Mouse (Mus musculus) ES-Bruce4 (cell line): Measurements from ENCODE around the gene Chst1.

Source experiments
- CTCF ChIP-seq: IDR thresholded peaks from one replicate; pipeline ENCODE4 v1.8.1; 2011; ENCODE audit warnings: low read depth, low read length
- EP300 ChIP-seq: IDR thresholded peaks from 2 replicates; pipeline ENCODE4 v1.6.1; 2011; ENCODE audit warnings: low read depth, low read length; ENCODE audit not compliant: insufficient read depth
- POLR2A ChIP-seq: IDR thresholded peaks from one replicate; pipeline ENCODE4 v1.8.1; 2011; ENCODE audit warnings: low read length; ENCODE audit not compliant: insufficient read depth

- TF ChIP-seq CTCF (no peak), EP300 (no peak), POLR2A (no peak)
These were observed 4.4 kb upstream of the Chst1 start for GRCm38 (mm10) chr2:92594929-92595730.
